Mouse (Mus musculus) retina, postnatal 1 day (tissue): ENCODE data around the gene Gm20696.

Experiments
- DNase-seq: peaks from one replicate; pipeline ENCODE4 v3.0.0-alpha.2; 2012

Gene Gm20696

GRCm38 (mm10) chr6:99475040-99475439 lies 191.6 kb downstream of the Gm20696 start:
- DNase-seq: no peak

- DNase-seq: no peak
Measured at GRCm38 (mm10) chr6:99470906-99471305, 195.7 kb downstream of the Gm20696 start.

- no peak for DNase-seq
Measured at GRCm38 (mm10) chr6:99469134-99469834, 197.3 kb downstream of the Gm20696 start.

- DNase-seq: no peak
Measured at GRCm38 (mm10) chr6:99467831-99468230, 198.8 kb downstream of the Gm20696 start.

GRCm38 (mm10) chr6:99467109-99467508 lies 199.5 kb downstream of the Gm20696 start:
- peak; percentile 73 for DNase-seq

GRCm38 (mm10) chr6:99466354-99466753 lies 200.2 kb downstream of the Gm20696 start:
- DNase-seq: no peak

- DNase-seq: no peak
Measured at GRCm38 (mm10) chr6:99464449-99464848, 202.1 kb downstream of the Gm20696 start.

- no peak for DNase-seq
Measured at GRCm38 (mm10) chr6:99463906-99464305, 202.7 kb downstream of the Gm20696 start.

GRCm38 (mm10) chr6:99458775-99459174 lies 207.8 kb downstream of the Gm20696 start:
- DNase-seq: no peak

GRCm38 (mm10) chr6:99453763-99454520 lies 212.7 kb downstream of the Gm20696 start:
- no peak for DNase-seq

GRCm38 (mm10) chr6:99452638-99453185 lies 213.9 kb downstream of the Gm20696 start:
- no peak for DNase-seq

- DNase-seq: no peak
Measured at GRCm38 (mm10) chr6:99451479-99451878, 215.1 kb downstream of the Gm20696 start.

- DNase-seq: no peak
Measured at GRCm38 (mm10) chr6:99447447-99447846, 219.2 kb downstream of the Gm20696 start.

- no peak for DNase-seq
Measured at GRCm38 (mm10) chr6:99446801-99447415, 219.7 kb downstream of the Gm20696 start.

- no peak for DNase-seq
Measured at GRCm38 (mm10) chr6:99443460-99443859, 223.1 kb downstream of the Gm20696 start.

- DNase-seq: no peak
Measured at GRCm38 (mm10) chr6:99441100-99441499, 225.5 kb downstream of the Gm20696 start.

GRCm38 (mm10) chr6:99440606-99441005 lies 226.0 kb downstream of the Gm20696 start:
- no peak for DNase-seq

GRCm38 (mm10) chr6:99439878-99440361 lies 226.7 kb downstream of the Gm20696 start:
- DNase-seq: peak; percentile 48

GRCm38 (mm10) chr6:99439214-99439877 lies 227.3 kb downstream of the Gm20696 start:
- DNase-seq: peak; percentile 55

- no peak for DNase-seq
Measured at GRCm38 (mm10) chr6:99436371-99436770, 230.2 kb downstream of the Gm20696 start.

GRCm38 (mm10) chr6:99435140-99435539 lies 231.5 kb downstream of the Gm20696 start:
- DNase-seq: no peak

GRCm38 (mm10) chr6:99433006-99433405 lies 233.6 kb downstream of the Gm20696 start:
- DNase-seq: no peak

- DNase-seq: no peak
Measured at GRCm38 (mm10) chr6:99431941-99432340, 234.7 kb downstream of the Gm20696 start.
